Mouse (Mus musculus) lung, embryonic 15.5 days (tissue): ENCODE measurements around the gene Cetn3. TPM values are rescaled to one million over a fixed set of nuclear protein-coding genes. Genes with fewer than 3 reads are reported as not detected.

ENCODE experiments used
- ATAC-seq: fragments of 200-750 bp; cut with Nextera tagmentation; 2 replicates; pipeline ENCODE4 v1.8.0; 2017; ENCODE audit warnings: moderate number of reproducible peaks, borderline replicate concordance; ENCODE audit not compliant: low FRiP score, low TSS enrichment; ENCODE audit errors: extremely low read depth
- H3K27ac ChIP-seq: fragments of 300-500 bp; sonication (generic); 2 replicates; pipeline ENCODE4 v1.5.1; 2015; ENCODE audit warnings: moderate library complexity, mild to moderate bottlenecking, inconsistent platforms
- H3K27me3 ChIP-seq: fragments of 300-500 bp; sonication (generic); 2 replicates; pipeline ENCODE4 v1.6.1; 2015; ENCODE audit warnings: inconsistent platforms
- H3K36me3 ChIP-seq: fragments of 300-500 bp; sonication (generic); 2 replicates; pipeline ENCODE4 v1.6.1; 2015; ENCODE audit warnings: inconsistent platforms
- H3K4me1 ChIP-seq: fragments of 300-500 bp; sonication (generic); 2 replicates; pipeline ENCODE4 v1.6.1; 2015; ENCODE audit warnings: inconsistent platforms
- H3K4me2 ChIP-seq: fragments of 300-500 bp; sonication (generic); 2 replicates; pipeline ENCODE4 v1.6.1; 2015; ENCODE audit warnings: inconsistent platforms, mild to moderate bottlenecking, moderate library complexity
- H3K4me3 ChIP-seq: fragments of 300-500 bp; sonication (generic); 2 replicates; pipeline ENCODE4 v1.5.1; 2015; ENCODE audit warnings: mild to moderate bottlenecking, inconsistent platforms
- H3K9ac ChIP-seq: fragments of 300-500 bp; sonication (generic); 2 replicates; pipeline ENCODE4 v1.6.1; 2015; ENCODE audit warnings: inconsistent platforms
- H3K9me3 ChIP-seq: fragments of 300-500 bp; sonication (generic); 2 replicates; pipeline ENCODE4 v1.6.1; 2016; ENCODE audit warnings: inconsistent platforms
- WGBS: fragments of 180-500 bp; shearing (Covaris S2); methylation state at CpG from one replicate; pipeline ENCODE4 v1.1.7; 2015; 5-methylcytosine and 5-hydroxymethylcytosine counted together
- polyA plus RNA-seq: library from polyadenylated mRNA; unstranded; fragments of >200 nt; fragmentation: Nextera tagmentation; extraction: Ambion mirVana; gene quantifications from 2 replicates; pipeline ENCODE4 v1.2.1, GENCODE M21; 2015

The Cetn3 gene
- polyA plus RNA-seq, 1 experiment from 2014 or later = 195 TPM

GRCm38 (mm10) chr13:81776217-81776616 is 6.7 kb upstream of the Cetn3 start:
- H3K9ac ChIP-seq = no peak overlapping the region
- no peaks in the 10 kb centered on the region for H3K4me1 ChIP-seq
- WGBS = 74% methylated on average over 3 of the region's 3 CpGs
- no peak overlapping the region for H3K4me3 ChIP-seq
- H3K4me2 ChIP-seq = no peak overlapping the region
- no peaks in the 10 kb centered on the region for H3K36me3 ChIP-seq
- H3K27ac ChIP-seq = no peak overlapping the region
- ATAC-seq = no peak
- H3K27me3 ChIP-seq = no peaks in the 10 kb centered on the region
- no peaks in the 10 kb centered on the region for H3K9me3 ChIP-seq

GRCm38 (mm10) chr13:81782475-81782874 is 402 bp upstream of the Cetn3 start:
- WGBS = 19% methylated on average over 9 of the region's 9 CpGs
- ATAC-seq = no peak
- H3K4me1 ChIP-seq = peaks cover 15% of the 10 kb centered on the region; the same call in 1 of the 2 replicates
- peak overlapping the region; percentile 67 for H3K4me3 ChIP-seq
- peaks cover 12% of the 10 kb centered on the region for H3K36me3 ChIP-seq
- peak overlapping the region; percentile 98 for H3K27ac ChIP-seq
- H3K27me3 ChIP-seq = no peaks in the 10 kb centered on the region
- peak overlapping the region; percentile 40 for H3K9ac ChIP-seq
- peak overlapping the region; percentile 71 for H3K4me2 ChIP-seq
- no peaks in the 10 kb centered on the region for H3K9me3 ChIP-seq

DNA sequence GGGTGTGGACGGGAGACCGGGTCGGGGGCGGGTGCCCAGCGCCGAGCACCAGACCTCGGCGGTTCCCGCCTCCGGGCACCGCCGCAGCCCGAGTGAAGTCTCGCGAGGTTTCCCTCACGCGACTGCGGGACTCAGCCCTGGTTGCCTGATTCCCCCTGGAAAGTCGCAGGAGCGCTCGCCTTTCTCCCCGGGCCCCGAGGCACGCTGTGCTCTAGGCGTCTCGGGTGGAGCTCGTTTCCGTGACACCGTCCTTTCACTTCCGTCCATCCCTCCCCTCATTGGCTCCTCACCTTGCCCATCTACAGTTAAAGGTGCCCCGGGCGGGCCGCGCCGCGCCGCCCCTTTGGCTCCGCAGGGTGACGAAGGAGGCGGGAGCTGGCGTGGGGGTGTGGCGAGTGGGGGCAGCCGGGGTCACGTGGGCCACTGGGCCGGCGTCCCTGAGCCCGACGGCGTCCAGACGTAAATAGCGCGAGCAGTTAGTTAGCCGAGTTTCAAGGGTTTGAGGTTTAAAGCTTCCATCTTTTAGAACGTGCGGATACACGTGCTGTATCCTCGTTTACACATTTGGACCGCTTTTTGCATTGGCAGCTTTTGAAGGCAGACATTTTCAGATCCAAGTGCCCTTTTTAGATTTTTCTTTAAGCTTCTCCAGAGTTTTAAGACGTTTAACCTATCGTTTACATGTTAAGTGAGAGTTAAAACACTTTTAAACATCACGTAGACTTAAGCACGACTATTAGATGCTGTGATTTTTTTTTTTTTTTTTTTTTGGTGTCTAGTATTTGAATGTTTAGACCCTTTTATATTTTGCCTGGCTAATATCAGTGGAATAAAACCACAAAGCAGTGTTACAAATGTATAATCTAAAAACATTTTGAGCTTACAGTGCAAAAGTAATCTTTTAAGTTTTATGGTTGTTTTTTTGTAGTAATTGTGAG is 797 bp downstream of the Cetn3 start:
- under 1% methylated on average over 57 of the region's 62 CpGs for WGBS

DNA sequence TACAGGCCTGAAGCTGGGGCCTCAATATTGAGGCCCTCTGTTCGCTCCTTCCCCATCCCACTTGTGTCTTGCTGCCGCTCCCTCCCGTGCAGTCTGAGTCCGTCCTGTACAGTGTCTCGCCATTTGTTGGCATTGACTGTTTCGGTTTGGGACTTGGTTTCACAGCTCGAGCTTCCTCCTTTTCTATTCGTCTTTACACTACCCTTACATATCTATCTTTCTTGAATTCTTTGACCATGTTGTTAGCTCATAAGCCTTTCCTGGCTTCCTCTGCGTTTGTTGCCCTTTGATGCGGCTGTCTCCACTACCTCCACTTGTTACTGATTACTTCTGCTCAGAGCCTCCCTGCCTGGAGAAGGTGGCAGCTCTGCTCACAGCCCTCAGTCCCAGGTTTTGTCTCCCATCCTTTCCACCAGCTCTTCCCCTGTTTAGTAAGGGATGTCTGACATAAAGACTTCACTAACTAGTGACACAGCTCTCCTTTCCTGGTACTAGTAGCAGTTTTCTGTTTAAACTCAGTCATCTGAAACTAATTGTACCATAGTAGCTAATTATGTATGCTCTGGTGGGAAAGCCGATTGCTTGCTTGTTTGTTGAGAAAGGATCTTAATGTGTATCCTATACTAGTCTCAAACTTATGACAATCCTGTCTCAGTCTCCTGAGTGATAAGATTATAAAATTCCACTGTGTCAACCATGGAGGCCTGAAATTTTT is 3.0 kb downstream of the Cetn3 start:
- H3K4me2 ChIP-seq = no peak overlapping the region

More for the DNA sequence above, 797 bp downstream of the Cetn3 start:
- Histone ChIP-seq H3K4me1 (peaks cover 15% of the 10 kb centered on the region; the same call in 1 of the 2 replicates), H3K36me3 (peaks cover 21% of the 10 kb centered on the region), H3K4me3 (peak overlapping the region; percentile 67), H3K27ac (peak overlapping the region; percentile 98), H3K27me3 (no peaks in the 10 kb centered on the region), H3K4me2 (peak overlapping the region; percentile 71), H3K9me3 (no peaks in the 10 kb centered on the region), H3K9ac (peak overlapping the region; percentile 74)
- ATAC-seq = peak; percentile 98

GRCm38 (mm10) chr13:81790160-81790559 is 7.3 kb downstream of the Cetn3 start:
- 0 out of 2 replicates have a peak, but pooled peaks cover 1% of the 10 kb centered on the region for H3K4me1 ChIP-seq
- H3K9ac ChIP-seq = no peak overlapping the region
- H3K9me3 ChIP-seq = no peaks in the 10 kb centered on the region
- WGBS = 92% methylated on average over 8 of the region's 8 CpGs
- no peak overlapping the region for H3K4me2 ChIP-seq
- ATAC-seq = no peak
- no peak overlapping the region for H3K4me3 ChIP-seq
- H3K27me3 ChIP-seq = no peaks in the 10 kb centered on the region
- H3K36me3 ChIP-seq = peaks cover 24% of the 10 kb centered on the region
- no peak overlapping the region for H3K27ac ChIP-seq

More for the DNA sequence above, 3.0 kb downstream of the Cetn3 start:
- WGBS = 82% methylated on average over 11 of the region's 11 CpGs
- Histone ChIP-seq H3K27ac (no peak overlapping the region), H3K27me3 (no peaks in the 10 kb centered on the region), H3K9ac (no peak overlapping the region), H3K36me3 (peaks cover 27% of the 10 kb centered on the region), H3K4me1 (peaks cover 15% of the 10 kb centered on the region; the same call in 1 of the 2 replicates), H3K4me3 (no peak overlapping the region), H3K9me3 (no peaks in the 10 kb centered on the region)
- ATAC-seq = no peak

DNA sequence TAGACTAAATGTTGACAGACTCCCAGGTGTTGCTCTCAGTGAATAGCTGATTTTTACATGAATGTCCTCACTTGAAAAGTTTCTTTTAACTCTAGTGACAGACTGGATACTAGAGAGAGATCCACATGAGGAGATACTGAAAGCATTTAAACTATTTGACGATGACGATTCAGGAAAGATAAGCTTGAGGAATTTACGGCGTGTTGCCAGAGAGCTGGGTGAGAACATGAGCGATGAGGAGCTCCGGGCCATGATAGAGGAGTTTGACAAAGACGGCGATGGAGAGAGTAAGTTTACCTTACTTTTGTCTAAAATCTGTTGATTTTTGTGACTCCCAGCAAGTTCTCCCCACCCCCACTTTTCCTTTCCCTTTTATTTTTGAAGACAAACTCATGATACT is 9.0 kb downstream of the Cetn3 start:
- no peak for ATAC-seq
- no peaks in the 10 kb centered on the region for H3K4me1 ChIP-seq
- whole genome bisulfite sequencing = 21% methylated on average over 8 of the region's 8 CpGs
- no peak overlapping the region for H3K4me3 ChIP-seq
- no peak overlapping the region for H3K4me2 ChIP-seq
- no peak overlapping the region for H3K27ac ChIP-seq
- no peak overlapping the region for H3K9ac ChIP-seq
- H3K36me3 ChIP-seq = peaks cover 19% of the 10 kb centered on the region
- no peaks in the 10 kb centered on the region for H3K9me3 ChIP-seq
- H3K27me3 ChIP-seq = no peaks in the 10 kb centered on the region

- H3K27ac ChIP-seq = no peak overlapping the region
Measured at GRCm38 (mm10) chr13:81793850-81794249, 11.0 kb downstream of the Cetn3 start.

DNA sequence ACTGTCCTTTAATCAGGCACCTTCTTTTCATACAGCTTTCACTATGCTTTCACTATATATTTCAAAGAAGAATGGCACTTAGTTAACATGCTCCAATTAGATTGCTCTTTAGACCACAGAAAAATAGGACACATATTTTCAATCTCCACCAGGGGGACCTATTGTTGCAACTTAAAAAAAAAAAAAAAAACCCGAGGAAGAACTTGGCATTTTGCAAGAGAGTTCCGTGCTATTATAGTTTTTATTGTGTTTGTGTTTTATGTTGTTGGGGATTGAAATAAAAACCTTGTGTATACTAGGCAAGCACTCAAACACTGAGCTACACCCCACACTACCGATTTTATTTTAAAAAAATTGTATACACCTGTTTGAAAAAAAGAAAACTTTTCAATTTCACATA is 18.2 kb downstream of the Cetn3 start:
- H3K4me1 ChIP-seq = no peaks in the 10 kb centered on the region
- WGBS = 26% methylated on average over 3 of the region's 3 CpGs
- H3K4me2 ChIP-seq = no peak overlapping the region
- H3K9ac ChIP-seq = no peak overlapping the region
- ATAC-seq = no peak
- H3K27me3 ChIP-seq = no peaks in the 10 kb centered on the region
- no peaks in the 10 kb centered on the region for H3K36me3 ChIP-seq
- no peaks in the 10 kb centered on the region for H3K9me3 ChIP-seq
- H3K27ac ChIP-seq = no peak overlapping the region
- no peak overlapping the region for H3K4me3 ChIP-seq

More at GRCm38 (mm10) chr13:81793850-81794249, 11.0 kb downstream of the Cetn3 start:
- Histone ChIP-seq H3K27me3 (no peaks in the 10 kb centered on the region), H3K4me1 (no peaks in the 10 kb centered on the region), H3K9ac (no peak overlapping the region), H3K9me3 (no peaks in the 10 kb centered on the region), H3K4me2 (no peak overlapping the region), H3K4me3 (no peak overlapping the region), H3K36me3 (peaks cover 5% of the 10 kb centered on the region)
- 30% methylated on average over 1 of the region's 1 CpGs for WGBS
- ATAC-seq = no peak

GRCm38 (mm10) chr13:81803713-81804112 is 20.8 kb downstream of the Cetn3 start:
- Histone ChIP-seq H3K27me3 (no peaks in the 10 kb centered on the region), H3K27ac (no peak overlapping the region), H3K36me3 (no peaks in the 10 kb centered on the region), H3K9me3 (no peaks in the 10 kb centered on the region), H3K4me3 (no peak overlapping the region), H3K9ac (no peak overlapping the region), H3K4me2 (no peak overlapping the region), H3K4me1 (no peaks in the 10 kb centered on the region)
- no peak for ATAC-seq
- WGBS = 86% methylated on average over 4 of the region's 4 CpGs

DNA sequence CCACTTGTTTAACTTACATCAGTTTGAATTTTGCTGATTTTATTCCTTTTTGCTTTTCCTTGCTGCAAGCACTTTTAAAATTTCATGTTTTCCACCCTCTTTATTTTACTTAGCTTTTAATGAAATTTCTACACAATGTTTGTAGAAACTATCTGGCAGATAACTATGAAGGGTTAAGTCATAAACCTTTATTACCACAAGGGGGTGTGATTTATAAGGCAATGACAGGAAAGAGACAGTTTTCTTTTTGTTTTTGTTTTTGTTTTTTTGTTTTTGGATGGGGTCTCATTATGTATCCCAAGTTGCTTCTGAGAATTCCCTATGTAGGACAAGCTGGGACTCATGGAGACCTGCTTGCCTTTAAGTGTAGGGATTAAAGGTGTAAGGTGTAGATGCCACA is 39.9 kb downstream of the Cetn3 start:
- no peak for ATAC-seq
- H3K9me3 ChIP-seq = no peaks in the 10 kb centered on the region
- no peak overlapping the region for H3K4me3 ChIP-seq
- no peak overlapping the region for H3K27ac ChIP-seq
- no peaks in the 10 kb centered on the region for H3K4me1 ChIP-seq
- no peak overlapping the region for H3K4me2 ChIP-seq
- H3K9ac ChIP-seq = no peak overlapping the region
- no peaks in the 10 kb centered on the region for H3K27me3 ChIP-seq
- H3K36me3 ChIP-seq = no peaks in the 10 kb centered on the region

GRCm38 (mm10) chr13:81824576-81825330 is 41.9 kb downstream of the Cetn3 start:
- WGBS = 65% methylated on average over 11 of the region's 11 CpGs
- Histone ChIP-seq H3K27me3 (no peaks in the 10 kb centered on the region), H3K9ac (no peak overlapping the region), H3K36me3 (no peaks in the 10 kb centered on the region), H3K4me3 (no peak overlapping the region), H3K27ac (no peak overlapping the region), H3K4me2 (no peak overlapping the region), H3K4me1 (no peaks in the 10 kb centered on the region), H3K9me3 (no peaks in the 10 kb centered on the region)
- ATAC-seq = no peak
